Mouse (Mus musculus): ENCODE results near the gene Olfr419.

DNA sequence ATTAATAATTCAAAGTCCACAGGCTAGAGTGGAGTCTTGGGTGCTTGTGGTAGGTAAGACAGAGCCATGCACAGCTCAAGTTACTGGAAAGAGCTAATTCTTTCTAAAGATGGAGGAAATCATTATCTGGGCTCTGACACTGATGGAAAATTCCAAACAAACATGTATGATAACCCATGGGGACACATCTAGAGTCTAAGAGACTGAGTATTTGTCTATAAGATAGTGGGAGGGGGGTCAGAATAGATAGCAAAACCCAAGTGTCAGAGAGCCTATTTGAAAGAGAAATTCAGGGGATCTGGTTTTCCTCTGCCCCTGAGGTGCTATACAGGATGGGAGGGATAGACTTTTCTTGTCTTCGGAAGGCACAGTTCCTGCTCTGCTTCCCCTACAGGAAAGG is 5.8 kb downstream of the Olfr419 start:
- TF ChIP-seq CTCF (IDR thresholded peaks at IDR 0.05; ENCODE audit: low read depth, low read length), result no peak
- TF ChIP-seq POLR2A (IDR thresholded peaks at IDR 0.05; ENCODE audit: insufficient read depth, low read length), result no peak
- TF ChIP-seq EP300 (IDR thresholded peaks at IDR 0.05; ENCODE audit: insufficient read depth, low read depth, low read length), result no peak

Measured in ES-Bruce4 (cell line).